Mouse (Mus musculus) stomach, embryonic 14.5 days (tissue): Measurements from ENCODE around the gene Upb1. TPM values are rescaled to one million over a fixed set of nuclear protein-coding genes. Genes with fewer than 3 reads are reported as not detected.
"Not testable (repeated sequence)": the region's sequence is repeated elsewhere in the genome, so short reads cannot be mapped to it uniquely, and the experiment has no call there.

ENCODE experiments used
- ATAC-seq: fragments of 200-750 bp; cut with Nextera tagmentation; 2 replicates; pipeline ENCODE4 v1.8.0; 2017; ENCODE audit warnings: low read depth, moderate TSS enrichment; ENCODE audit not compliant: insufficient number of reproducible peaks, insufficient read depth, low FRiP score
- H3K27ac ChIP-seq: fragments of 300-500 bp; sonication (generic); 2 replicates; pipeline ENCODE4 v1.5.1; 2014; ENCODE audit warnings: mild to moderate bottlenecking, low read length, moderate library complexity, mixed read lengths
- H3K27me3 ChIP-seq: fragments of 300-500 bp; sonication (generic); 2 replicates; pipeline ENCODE4 v1.6.1; 2014; ENCODE audit warnings: low read length, control low read depth, mixed read lengths; ENCODE audit not compliant: control insufficient read depth, insufficient read depth
- H3K36me3 ChIP-seq: fragments of 300-500 bp; sonication (generic); 2 replicates; pipeline ENCODE4 v1.6.1; 2014; ENCODE audit warnings: mild to moderate bottlenecking, control low read depth, low read length, moderate library complexity, mixed read lengths; ENCODE audit not compliant: control insufficient read depth, insufficient read depth
- H3K4me1 ChIP-seq: fragments of 300-500 bp; sonication (generic); 2 replicates; pipeline ENCODE4 v1.6.1; 2014; ENCODE audit warnings: low read length, control low read depth, mixed read lengths; ENCODE audit not compliant: control insufficient read depth, insufficient read depth
- H3K4me2 ChIP-seq: fragments of 300-500 bp; sonication (generic); replicated peaks from 2 replicates; pipeline ENCODE4 v1.6.1; 2014; ENCODE audit warnings: low read depth, low read length, control low read depth
- H3K4me3 ChIP-seq: fragments of 300-500 bp; sonication (generic); 2 replicates; pipeline ENCODE4 v1.5.1; 2014; ENCODE audit warnings: low read depth, low read length, control low read depth
- H3K9ac ChIP-seq: fragments of 300-500 bp; sonication (generic); replicated peaks from 2 replicates; pipeline ENCODE4 v1.6.1; 2014; ENCODE audit warnings: low read depth, mild to moderate bottlenecking, control low read depth, low read length, moderate library complexity, mixed read lengths
- H3K9me3 ChIP-seq: fragments of 300-500 bp; sonication (generic); 2 replicates; pipeline ENCODE4 v1.6.1; 2016; ENCODE audit warnings: low read depth, low read length, control low read depth; ENCODE audit not compliant: control insufficient read depth
- WGBS: fragments of 180-500 bp; shearing (Covaris S2); extraction: QIAGEN DNeasy Blood & Tissue Kit; methylation state at CpG from one replicate; pipeline ENCODE4 v1.1.7; 2014; 5-methylcytosine and 5-hydroxymethylcytosine counted together
- polyA plus RNA-seq: library from polyadenylated mRNA; unstranded; fragments of >200 nt; fragmentation: Nextera tagmentation; extraction: Ambion mirVana; gene quantifications from 2 replicates; pipeline ENCODE4 v1.2.1, GENCODE M21; 2014

Upb1 gene
- polyA plus RNA-seq, 1 experiment from 2014 or later: 0.95 TPM

DNA sequence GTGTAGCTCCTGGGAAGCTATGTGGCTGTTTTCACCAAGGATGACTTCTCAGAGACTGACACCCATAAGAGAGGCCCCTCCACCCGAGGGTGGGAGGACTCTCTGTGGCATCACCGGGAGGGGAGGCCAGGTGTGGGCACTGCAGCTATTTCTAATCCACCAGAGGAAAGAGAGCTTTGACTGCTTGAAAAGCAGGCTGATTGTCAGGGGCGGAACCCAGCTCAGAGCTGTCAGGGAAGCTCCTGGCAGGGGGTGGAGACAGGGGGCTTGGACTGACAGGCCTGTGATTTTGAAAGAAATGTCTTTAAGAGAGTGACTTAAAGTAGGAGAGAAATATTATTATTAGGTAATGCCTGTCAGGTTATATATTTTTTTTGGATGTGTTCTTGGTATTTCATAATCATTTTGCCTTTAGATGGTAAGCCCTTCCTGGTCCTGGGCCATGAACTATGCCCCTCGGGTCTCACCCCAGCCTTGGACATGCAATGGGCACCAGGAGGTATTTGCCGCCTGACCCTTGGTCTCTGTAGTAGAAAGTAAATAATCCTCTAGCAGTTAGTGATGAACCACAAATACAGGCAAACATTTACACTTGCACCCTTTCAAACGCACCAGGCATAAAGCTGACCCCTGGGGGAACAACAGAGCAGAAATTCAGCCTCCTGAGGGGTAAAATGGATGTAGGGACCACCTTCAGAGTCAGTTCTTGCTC, 74.4 kb downstream of the Upb1 start:
- 20% methylated on average over 4 of the region's 6 CpGs for WGBS
- H3K27me3 ChIP-seq, H3K9ac ChIP-seq, H3K4me3 ChIP-seq, H3K4me1 ChIP-seq, H3K9me3 ChIP-seq, H3K4me2 ChIP-seq, H3K27ac ChIP-seq, H3K36me3 ChIP-seq, ATAC-seq: not testable (repeated sequence)

DNA sequence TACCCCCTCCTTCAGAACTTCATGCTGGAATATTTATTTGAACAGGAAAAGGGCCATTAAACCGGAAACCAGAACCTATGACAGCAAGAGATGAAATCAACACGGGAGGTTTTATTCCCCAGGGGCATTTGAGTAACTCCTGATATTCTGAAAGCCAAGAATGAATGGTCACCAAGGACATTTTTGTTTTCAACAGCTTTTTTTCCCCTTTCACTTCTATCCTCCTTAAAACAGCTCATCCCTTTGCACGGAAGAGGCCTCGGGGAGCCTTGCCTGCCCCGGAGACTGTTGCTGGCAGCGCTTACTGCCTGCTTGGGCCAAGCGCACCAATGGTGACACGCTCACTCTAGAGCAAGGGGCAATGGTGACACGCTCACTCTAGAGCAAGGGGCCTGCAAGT, 76.1 kb downstream of the Upb1 start:
- no peak for ATAC-seq
- Histone ChIP-seq H3K4me3 (no peak overlapping the region), H3K9ac (no peak overlapping the region), H3K4me2 (no peak overlapping the region), H3K27me3 (no peaks in the 10 kb centered on the region), H3K36me3 (no peaks in the 10 kb centered on the region), H3K27ac (no peak overlapping the region), H3K9me3 (no peaks in the 10 kb centered on the region), H3K4me1 (no peaks in the 10 kb centered on the region)
- 67% methylated on average over 9 of the region's 9 CpGs for WGBS

DNA sequence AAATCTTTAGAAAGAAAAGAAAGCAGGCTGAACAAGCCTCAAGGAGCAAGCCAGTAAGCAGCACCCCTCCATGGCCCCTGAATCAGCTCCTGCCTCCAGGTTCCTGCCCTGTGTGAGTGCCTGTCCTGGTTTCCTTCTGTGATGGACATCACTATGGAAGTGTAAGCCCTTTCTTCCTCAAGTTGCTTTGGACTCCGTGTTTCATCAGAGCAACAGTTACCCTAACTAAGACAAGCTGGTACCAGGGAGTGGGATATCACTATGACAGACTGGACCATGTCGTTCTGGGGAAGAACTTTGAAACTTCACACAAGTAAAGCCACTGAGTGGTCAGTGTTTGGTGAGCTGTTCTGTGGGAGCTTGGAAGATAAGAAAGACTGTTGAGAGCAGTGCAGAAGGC, 79.0 kb downstream of the Upb1 start:
- Histone ChIP-seq H3K4me3 (no peak overlapping the region), H3K4me1 (peaks cover 7% of the 10 kb centered on the region; the same call in 1 of the 2 replicates), H3K9me3 (no peaks in the 10 kb centered on the region), H3K27ac (no peak overlapping the region), H3K4me2 (no peak overlapping the region), H3K9ac (no peak overlapping the region), H3K36me3 (no peaks in the 10 kb centered on the region), H3K27me3 (no peaks in the 10 kb centered on the region)
- no peak for ATAC-seq
- 85% methylated on average over 2 of the region's 2 CpGs for WGBS

DNA sequence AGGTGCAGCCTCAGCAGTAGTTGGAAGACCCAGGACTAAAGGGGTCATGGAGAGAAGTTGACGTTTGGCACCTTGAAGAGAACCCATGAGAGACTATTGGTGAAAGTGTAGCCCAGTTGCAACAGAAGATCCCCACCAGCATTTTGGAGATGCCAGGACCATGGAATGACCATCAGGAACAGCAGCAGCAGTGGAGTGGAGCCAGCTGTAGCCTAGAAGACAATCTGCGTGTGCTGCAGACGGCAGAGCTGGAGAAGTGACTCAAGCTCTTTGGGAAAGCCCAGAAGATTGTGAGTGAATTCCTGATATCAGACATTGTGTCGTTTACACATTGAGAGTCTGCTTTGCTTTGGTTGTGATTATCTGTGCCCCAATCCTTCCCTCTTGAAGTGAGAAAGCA, 80.8 kb downstream of the Upb1 start:
- Histone ChIP-seq H3K36me3 (no peaks in the 10 kb centered on the region), H3K27me3 (no peaks in the 10 kb centered on the region), H3K27ac (no peak overlapping the region), H3K4me3 (no peak overlapping the region), H3K4me2 (no peak overlapping the region), H3K9ac (no peak overlapping the region), H3K9me3 (no peaks in the 10 kb centered on the region), H3K4me1 (peaks cover 7% of the 10 kb centered on the region; the same call in 1 of the 2 replicates)
- 77% methylated on average over 4 of the region's 4 CpGs for WGBS
- no peak for ATAC-seq

DNA sequence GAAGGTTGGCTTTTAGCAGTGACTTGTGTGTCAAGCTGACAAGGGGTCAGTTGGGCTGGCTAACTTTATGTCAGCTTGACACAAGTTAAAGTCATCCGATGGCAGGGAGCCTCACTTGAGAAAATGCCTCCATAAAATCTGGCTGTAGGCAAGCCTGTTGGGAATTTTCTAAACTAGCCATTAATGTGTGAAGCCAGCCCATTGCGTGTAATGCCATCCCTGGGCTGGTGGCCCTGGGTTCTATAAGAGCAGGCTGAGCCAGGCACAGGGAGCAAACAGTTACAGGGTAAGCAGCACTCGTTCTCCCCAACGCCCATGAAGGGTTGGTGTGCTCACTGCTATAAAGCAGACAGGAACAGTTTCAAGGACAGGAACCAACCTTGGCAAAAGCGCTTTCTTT, 81.4 kb downstream of the Upb1 start:
- Histone ChIP-seq H3K27ac (no peak overlapping the region), H3K27me3 (no peaks in the 10 kb centered on the region), H3K4me1 (peaks cover 7% of the 10 kb centered on the region; the same call in 1 of the 2 replicates), H3K9me3 (no peaks in the 10 kb centered on the region), H3K36me3 (no peaks in the 10 kb centered on the region), H3K4me3 (no peak overlapping the region), H3K4me2 (no peak overlapping the region), H3K9ac (no peak overlapping the region)
- no peak for ATAC-seq
- WGBS: 83% methylated on average over 5 of the region's 5 CpGs

DNA sequence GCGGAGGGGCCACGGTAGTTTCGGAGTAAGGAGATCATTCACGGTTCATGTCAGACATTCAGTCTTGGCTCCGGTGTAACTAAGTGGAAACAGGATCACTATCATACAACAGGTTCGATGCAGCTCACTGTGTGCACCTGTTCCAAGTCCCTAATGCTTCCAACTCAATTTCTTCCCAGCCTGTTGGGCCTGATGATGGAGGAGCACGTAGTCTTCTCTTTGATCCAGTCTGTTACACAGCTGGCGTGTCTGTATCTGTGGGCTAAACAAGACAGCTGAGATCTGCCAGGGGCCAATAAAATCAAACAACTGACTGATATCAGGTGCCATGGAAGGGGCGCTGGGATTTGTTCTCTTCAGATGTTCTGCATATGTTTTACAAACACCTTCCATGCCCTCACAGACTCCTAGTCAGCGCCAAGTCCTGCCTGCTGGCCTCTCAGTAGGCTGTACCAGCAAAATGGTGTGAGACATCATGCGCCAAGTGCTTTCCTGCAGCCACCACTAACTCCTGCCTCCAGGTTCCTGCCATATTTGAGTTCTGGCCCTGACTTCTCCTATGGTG, 82.1 kb downstream of the Upb1 start:
- no peaks in the 10 kb centered on the region for H3K9me3 ChIP-seq
- WGBS: 84% methylated on average over 11 of the region's 11 CpGs
- H3K4me1 ChIP-seq: peaks cover 7% of the 10 kb centered on the region; the same call in 1 of the 2 replicates
- no peak overlapping the region for H3K27ac ChIP-seq
- H3K9ac ChIP-seq: no peak overlapping the region
- ATAC-seq: no peak
- no peaks in the 10 kb centered on the region for H3K27me3 ChIP-seq
- no peak overlapping the region for H3K4me2 ChIP-seq
- H3K4me3 ChIP-seq: no peak overlapping the region
- H3K36me3 ChIP-seq: no peaks in the 10 kb centered on the region

DNA sequence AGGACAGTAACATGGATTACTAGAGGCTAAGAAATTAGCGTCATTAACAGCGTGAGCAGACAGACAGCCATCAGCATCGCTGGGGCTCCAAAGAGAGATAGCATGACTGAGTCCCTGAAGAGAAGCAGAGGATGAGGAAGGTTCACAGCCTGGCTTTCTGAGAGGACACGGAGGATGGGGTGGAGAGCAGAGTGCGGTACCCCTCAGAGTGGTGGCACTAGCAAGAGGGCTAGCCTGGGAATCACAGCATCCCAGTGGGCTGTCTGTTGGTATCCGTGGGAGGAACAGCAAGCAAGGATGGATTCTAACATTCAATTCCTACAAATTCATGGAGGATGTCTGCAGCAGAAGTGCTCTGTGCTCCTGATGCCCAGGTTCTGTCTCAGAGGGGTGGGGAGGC, 83.2 kb downstream of the Upb1 start:
- 93% methylated on average over 6 of the region's 6 CpGs for WGBS
- no peak overlapping the region for H3K9ac ChIP-seq
- no peak overlapping the region for H3K4me3 ChIP-seq
- H3K27ac ChIP-seq: no peak overlapping the region
- H3K4me2 ChIP-seq: no peak overlapping the region
- H3K4me1 ChIP-seq: peaks cover 7% of the 10 kb centered on the region; the same call in 1 of the 2 replicates
- ATAC-seq: no peak
- no peaks in the 10 kb centered on the region for H3K9me3 ChIP-seq
- H3K36me3 ChIP-seq: no peaks in the 10 kb centered on the region
- no peaks in the 10 kb centered on the region for H3K27me3 ChIP-seq

DNA sequence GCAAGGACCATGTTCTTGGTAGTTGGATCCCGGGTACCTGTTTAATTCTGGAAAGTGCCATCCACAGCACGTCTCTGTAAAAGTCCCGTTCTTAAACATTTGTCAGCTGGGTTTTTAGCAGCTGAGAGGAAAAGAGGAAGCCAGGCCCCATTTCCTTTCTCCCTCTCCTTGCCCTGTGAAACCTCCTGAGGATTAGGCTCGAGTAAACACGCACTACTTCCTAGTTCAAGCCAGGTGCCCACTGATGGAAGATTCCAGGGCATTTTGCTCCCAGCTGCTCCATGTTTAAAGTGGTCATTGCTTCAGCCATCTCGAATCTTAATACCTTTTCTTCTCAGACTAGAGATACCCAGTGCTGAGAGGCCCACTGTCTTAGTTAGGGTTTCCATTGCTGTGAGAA, 83.9 kb downstream of the Upb1 start:
- H3K4me3 ChIP-seq: no peak overlapping the region
- H3K4me1 ChIP-seq: peaks cover 7% of the 10 kb centered on the region; the same call in 1 of the 2 replicates
- H3K4me2 ChIP-seq: no peak overlapping the region
- no peaks in the 10 kb centered on the region for H3K9me3 ChIP-seq
- H3K9ac ChIP-seq: no peak overlapping the region
- no peaks in the 10 kb centered on the region for H3K36me3 ChIP-seq
- H3K27me3 ChIP-seq: no peaks in the 10 kb centered on the region
- H3K27ac ChIP-seq: no peak overlapping the region
- ATAC-seq: no peak
- WGBS: 40% methylated on average over 6 of the region's 6 CpGs
